Mouse (Mus musculus) neural tube, embryonic 12.5 days (tissue): ENCODE results near the gene Dtl. TPM values are rescaled to one million over a fixed set of nuclear protein-coding genes. Genes with fewer than 3 reads are reported as not detected.
A peak's percentile ranks its signal among the peaks of the same experiment; 100 is the strongest.

ENCODE experiments used
- ATAC-seq: fragments of 200-750 bp; cut with Nextera tagmentation; 2 replicates; pipeline ENCODE4 v1.8.0; 2017; ENCODE audit warnings: low read depth, mild to moderate bottlenecking, moderate TSS enrichment, moderate library complexity; ENCODE audit not compliant: low FRiP score
- H3K27ac ChIP-seq: fragments of 300-500 bp; sonication (generic); 2 replicates; pipeline ENCODE4 v1.5.1; 2016
- H3K27me3 ChIP-seq: fragments of 300-500 bp; sonication (generic); replicated peaks from 2 replicates; pipeline ENCODE4 v1.6.1; 2016; ENCODE audit warnings: mild to moderate bottlenecking
- H3K36me3 ChIP-seq: fragments of 300-500 bp; sonication (generic); 2 replicates; pipeline ENCODE4 v1.6.1; 2016; ENCODE audit warnings: mild to moderate bottlenecking
- H3K4me1 ChIP-seq: fragments of 300-500 bp; sonication (generic); 2 replicates; pipeline ENCODE4 v1.6.1; 2016
- H3K4me2 ChIP-seq: fragments of 300-500 bp; sonication (generic); replicated peaks from 2 replicates; pipeline ENCODE4 v1.6.1; 2016; ENCODE audit warnings: mild to moderate bottlenecking
- H3K4me3 ChIP-seq: fragments of 300-500 bp; sonication (generic); 2 replicates; pipeline ENCODE4 v1.5.1; 2016
- H3K9ac ChIP-seq: fragments of 300-500 bp; sonication (generic); 2 replicates; pipeline ENCODE4 v1.6.1; 2016; ENCODE audit warnings: mild to moderate bottlenecking
- H3K9me3 ChIP-seq: fragments of 300-500 bp; sonication (generic); 2 replicates; pipeline ENCODE4 v1.6.1; 2016; ENCODE audit warnings: mild to moderate bottlenecking
- WGBS: fragments of 180-500 bp; shearing (Covaris S2); methylation state at CpG from one replicate; pipeline ENCODE4 v1.1.7; 2016; 5-methylcytosine and 5-hydroxymethylcytosine counted together
- polyA plus RNA-seq: library from polyadenylated mRNA; unstranded; fragments of >200 nt; fragmentation: Nextera tagmentation; extraction: Ambion mirVana; gene quantifications from 2 replicates; pipeline ENCODE4 v1.2.1, GENCODE M21; 2016

Gene Dtl
- polyA plus RNA-seq, 1 experiment from 2014 or later, result 34.1 TPM

GRCm38 (mm10) chr1:191573906-191574639 is 1.3 kb downstream of the Dtl start:
- Histone ChIP-seq H3K4me3 (peak overlapping the region; percentile 86), H3K4me1 (peaks cover 23% of the 10 kb centered on the region), H3K27me3 (no peaks in the 10 kb centered on the region), H3K27ac (no peak overlapping the region), H3K36me3 (peaks cover under 1% of the 10 kb centered on the region), H3K9me3 (no peaks in the 10 kb centered on the region), H3K4me2 (peak overlapping the region; percentile 76), H3K9ac (peak overlapping the region; percentile 64)
- no peak for ATAC-seq
- 3% methylated on average over 13 of the region's 13 CpGs for WGBS

DNA sequence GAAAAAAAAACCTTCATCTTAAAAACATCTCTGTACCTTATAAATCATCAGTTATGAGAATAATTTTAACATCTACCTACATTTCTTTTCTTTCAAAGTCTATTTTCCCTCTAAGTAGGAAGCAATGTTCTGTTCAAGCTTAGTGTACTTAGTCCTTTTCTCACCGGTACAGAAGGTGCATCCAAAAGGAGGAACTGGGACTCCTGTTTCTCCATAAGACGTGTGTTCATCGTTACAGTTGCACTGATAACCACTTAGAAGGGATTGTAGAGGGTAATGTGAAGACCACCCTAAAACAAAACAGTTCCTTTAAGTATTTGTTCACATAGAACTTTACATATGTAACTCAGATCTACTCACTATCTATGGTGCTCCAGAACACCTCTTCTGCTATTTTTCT is 4.9 kb downstream of the Dtl start:
- Histone ChIP-seq H3K4me3 (no peak overlapping the region), H3K27ac (no peak overlapping the region), H3K4me2 (no peak overlapping the region), H3K9me3 (no peaks in the 10 kb centered on the region), H3K36me3 (peaks cover 7% of the 10 kb centered on the region), H3K9ac (no peak overlapping the region), H3K27me3 (no peaks in the 10 kb centered on the region), H3K4me1 (peaks cover 5% of the 10 kb centered on the region; the same call in 1 of the 2 replicates)
- no peak for ATAC-seq
- 90% methylated on average over 3 of the region's 3 CpGs for WGBS

DNA sequence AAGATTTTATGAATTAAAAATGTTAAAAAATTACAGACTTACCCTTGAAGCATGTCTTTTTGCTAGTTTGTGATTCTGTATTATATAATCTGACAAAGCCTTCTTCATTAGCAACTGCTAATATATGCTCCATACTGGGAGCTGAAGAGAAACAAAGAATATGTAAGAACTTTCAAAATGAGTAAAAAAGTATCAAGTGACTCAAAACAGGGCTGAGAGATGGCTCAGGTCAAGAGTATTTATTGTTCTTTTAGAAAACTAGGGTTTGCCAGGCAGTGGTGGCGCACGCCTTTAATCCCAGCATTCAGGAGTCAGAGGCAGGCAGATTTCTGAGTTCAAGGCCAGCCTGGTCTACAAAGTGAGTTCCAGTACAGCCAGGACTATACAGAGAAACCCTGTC is 5.7 kb downstream of the Dtl start:
- H3K4me2 ChIP-seq, result no peak overlapping the region
- H3K27me3 ChIP-seq, result no peaks in the 10 kb centered on the region
- no peak overlapping the region for H3K4me3 ChIP-seq
- no peaks in the 10 kb centered on the region for H3K9me3 ChIP-seq
- H3K9ac ChIP-seq, result no peak overlapping the region
- no peak overlapping the region for H3K27ac ChIP-seq
- H3K36me3 ChIP-seq, result peaks cover 7% of the 10 kb centered on the region
- no peak for ATAC-seq
- WGBS, result 97% methylated on average over 2 of the region's 2 CpGs
- peaks cover 5% of the 10 kb centered on the region; the same call in 1 of the 2 replicates for H3K4me1 ChIP-seq

- Histone ChIP-seq H3K4me1 (no peaks in the 10 kb centered on the region), H3K36me3 (peaks cover 7% of the 10 kb centered on the region), H3K4me2 (no peak overlapping the region), H3K27ac (no peak overlapping the region), H3K9me3 (no peaks in the 10 kb centered on the region), H3K9ac (no peak overlapping the region), H3K4me3 (no peak overlapping the region), H3K27me3 (no peaks in the 10 kb centered on the region)
- 91% methylated on average over 1 of the region's 1 CpGs for WGBS
- no peak for ATAC-seq
Observed at GRCm38 (mm10) chr1:191567859-191568258, 7.5 kb downstream of the Dtl start.

- Histone ChIP-seq H3K9me3 (no peaks in the 10 kb centered on the region), H3K9ac (no peak overlapping the region), H3K27ac (no peak overlapping the region), H3K27me3 (no peaks in the 10 kb centered on the region), H3K36me3 (no peaks in the 10 kb centered on the region; the same call in 1 of the 2 replicates), H3K4me1 (no peaks in the 10 kb centered on the region), H3K4me3 (no peak overlapping the region), H3K4me2 (no peak overlapping the region)
- 75% methylated on average over 6 of the region's 6 CpGs for WGBS
- no peak for ATAC-seq
Observed at GRCm38 (mm10) chr1:191562823-191563365, 12.4 kb downstream of the Dtl start.

GRCm38 (mm10) chr1:191559779-191560178 is 15.6 kb downstream of the Dtl start:
- ATAC-seq, result no peak
- Histone ChIP-seq H3K27ac (no peak overlapping the region), H3K9ac (no peak overlapping the region), H3K4me1 (no peaks in the 10 kb centered on the region), H3K36me3 (no peaks in the 10 kb centered on the region; the same call in 1 of the 2 replicates), H3K9me3 (no peaks in the 10 kb centered on the region), H3K27me3 (no peaks in the 10 kb centered on the region), H3K4me2 (no peak overlapping the region), H3K4me3 (no peak overlapping the region)
- WGBS, result 89% methylated on average over 5 of the region's 5 CpGs

- Histone ChIP-seq H3K4me1 (no peaks in the 10 kb centered on the region), H3K27me3 (no peaks in the 10 kb centered on the region), H3K9me3 (no peaks in the 10 kb centered on the region), H3K36me3 (peaks cover 4% of the 10 kb centered on the region), H3K27ac (no peak overlapping the region), H3K4me3 (no peak overlapping the region), H3K4me2 (no peak overlapping the region), H3K9ac (no peak overlapping the region)
- no peak for ATAC-seq
- WGBS, result 87% methylated on average over 8 of the region's 8 CpGs
Observed at GRCm38 (mm10) chr1:191557109-191557508, 18.2 kb downstream of the Dtl start.

DNA sequence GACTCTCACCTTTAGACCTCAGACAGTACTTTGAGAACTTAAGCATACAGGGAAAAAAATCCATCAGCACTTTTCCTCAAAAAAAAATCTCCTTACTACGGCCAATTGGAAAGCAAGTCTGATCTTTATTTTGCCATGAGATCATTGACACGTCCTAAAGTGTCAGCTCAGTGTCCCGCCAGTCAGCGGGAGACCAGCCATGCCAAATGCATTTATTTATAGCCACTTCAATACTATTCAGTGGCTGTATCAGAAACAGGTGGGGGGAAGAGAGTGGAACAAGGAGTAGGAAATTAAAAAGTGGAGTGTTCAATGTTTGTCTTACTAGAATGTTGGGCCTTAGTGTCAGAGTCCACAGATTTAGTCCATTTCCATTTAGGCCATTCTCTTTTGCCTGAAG is 24.6 kb downstream of the Dtl start:
- H3K4me2 ChIP-seq, result no peak overlapping the region
- no peak overlapping the region for H3K4me3 ChIP-seq
- peaks cover 19% of the 10 kb centered on the region for H3K36me3 ChIP-seq
- H3K4me1 ChIP-seq, result no peaks in the 10 kb centered on the region
- no peaks in the 10 kb centered on the region for H3K27me3 ChIP-seq
- H3K9me3 ChIP-seq, result no peaks in the 10 kb centered on the region
- H3K9ac ChIP-seq, result no peak overlapping the region
- ATAC-seq, result no peak
- no peak overlapping the region for H3K27ac ChIP-seq
- WGBS, result 81% methylated on average over 4 of the region's 4 CpGs

DNA sequence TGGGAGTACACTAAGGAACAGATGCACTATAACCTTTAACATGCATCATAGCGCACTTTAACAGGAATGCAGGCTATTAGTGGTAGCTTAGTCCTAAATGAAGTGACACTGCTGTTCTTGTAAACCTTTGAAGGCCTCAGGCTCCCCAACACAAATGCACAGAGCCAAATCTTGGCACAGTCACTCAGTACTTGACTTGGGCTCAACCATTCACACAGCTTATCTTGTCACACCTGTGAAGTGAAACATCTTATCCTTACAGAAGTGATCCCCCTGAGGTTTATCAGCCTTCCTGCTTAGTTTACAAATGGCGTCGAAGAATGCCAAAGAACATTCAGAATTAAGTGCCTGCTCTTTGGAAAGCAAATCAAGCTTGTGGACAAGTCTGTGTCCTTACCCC is 31.6 kb downstream of the Dtl start:
- H3K36me3 ChIP-seq, result peaks cover 26% of the 10 kb centered on the region
- H3K27ac ChIP-seq, result no peak overlapping the region
- no peaks in the 10 kb centered on the region for H3K27me3 ChIP-seq
- no peak overlapping the region for H3K4me2 ChIP-seq
- no peak overlapping the region for H3K4me3 ChIP-seq
- no peaks in the 10 kb centered on the region for H3K9me3 ChIP-seq
- ATAC-seq, result no peak
- no peak overlapping the region for H3K9ac ChIP-seq
- no peaks in the 10 kb centered on the region for H3K4me1 ChIP-seq
- WGBS, result 92% methylated on average over 3 of the region's 3 CpGs

- H3K27me3 ChIP-seq, result no peaks in the 10 kb centered on the region
- no peak for ATAC-seq
- WGBS, result 93% methylated on average over 4 of the region's 4 CpGs
Observed at GRCm38 (mm10) chr1:191541619-191542018, 33.7 kb downstream of the Dtl start.

GRCm38 (mm10) chr1:191541014-191541413 is 34.3 kb downstream of the Dtl start:
- no peak overlapping the region for H3K27ac ChIP-seq
- no peak overlapping the region for H3K4me2 ChIP-seq
- H3K27me3 ChIP-seq, result no peaks in the 10 kb centered on the region
- no peaks in the 10 kb centered on the region for H3K4me1 ChIP-seq
- H3K4me3 ChIP-seq, result no peak overlapping the region
- no peak overlapping the region for H3K9ac ChIP-seq
- H3K36me3 ChIP-seq, result peaks cover 22% of the 10 kb centered on the region
- no peak for ATAC-seq
- WGBS, result 91% methylated on average over 9 of the region's 9 CpGs
- no peaks in the 10 kb centered on the region for H3K9me3 ChIP-seq

More at GRCm38 (mm10) chr1:191541619-191542018, 33.7 kb downstream of the Dtl start:
- no peaks in the 10 kb centered on the region for H3K9me3 ChIP-seq
- no peak overlapping the region for H3K9ac ChIP-seq
- peaks cover 27% of the 10 kb centered on the region for H3K36me3 ChIP-seq
- no peak overlapping the region for H3K4me2 ChIP-seq
- H3K4me3 ChIP-seq, result no peak overlapping the region
- no peaks in the 10 kb centered on the region for H3K4me1 ChIP-seq
- no peak overlapping the region for H3K27ac ChIP-seq

- no peak overlapping the region for H3K9ac ChIP-seq
- no peaks in the 10 kb centered on the region for H3K9me3 ChIP-seq
- no peak overlapping the region for H3K4me2 ChIP-seq
- H3K4me1 ChIP-seq, result no peaks in the 10 kb centered on the region
- 89% methylated on average over 2 of the region's 2 CpGs for WGBS
- no peak overlapping the region for H3K27ac ChIP-seq
- H3K36me3 ChIP-seq, result peaks cover 15% of the 10 kb centered on the region
- no peak overlapping the region for H3K4me3 ChIP-seq
- H3K27me3 ChIP-seq, result no peaks in the 10 kb centered on the region
- no peak for ATAC-seq
Observed at GRCm38 (mm10) chr1:191540300-191540699, 35.0 kb downstream of the Dtl start.

DNA sequence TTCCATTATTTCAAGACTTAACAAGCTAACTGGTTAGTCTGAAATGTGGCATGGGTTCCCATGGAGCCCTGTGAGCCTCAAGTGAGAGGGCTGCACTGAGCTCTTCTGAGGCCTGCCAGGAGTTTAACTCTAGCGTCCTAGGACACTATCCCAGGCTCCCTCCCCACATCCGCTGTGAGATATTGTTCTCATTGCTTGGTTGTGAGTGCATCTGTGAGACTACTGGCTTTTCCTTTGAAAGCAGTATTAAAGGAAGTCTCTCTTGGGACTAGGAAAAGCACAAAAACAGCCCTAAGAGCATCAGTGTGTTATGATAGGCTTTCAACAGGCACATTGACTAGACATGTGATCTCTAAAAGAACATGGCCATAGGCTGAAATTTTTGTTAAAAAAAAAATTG is 40.4 kb downstream of the Dtl start:
- no peak overlapping the region for H3K4me3 ChIP-seq
- H3K36me3 ChIP-seq, result peaks cover 5% of the 10 kb centered on the region
- H3K4me2 ChIP-seq, result no peak overlapping the region
- H3K27me3 ChIP-seq, result no peaks in the 10 kb centered on the region
- no peak for ATAC-seq
- WGBS, result 71% methylated on average over 2 of the region's 2 CpGs
- H3K27ac ChIP-seq, result no peak overlapping the region
- no peaks in the 10 kb centered on the region for H3K4me1 ChIP-seq
- H3K9ac ChIP-seq, result no peak overlapping the region
- no peaks in the 10 kb centered on the region for H3K9me3 ChIP-seq
